Mouse (Mus musculus): ENCODE data around the gene Vgll1. TPM values are rescaled to one million over a fixed set of nuclear protein-coding genes. Genes with fewer than 3 reads are reported as not detected.

Gene Vgll1
- 0.08 TPM in 1 of 2 replicates, not detected in the other for polyA plus RNA-seq (2015; fragmentation: Nextera tagmentation; extraction: Ambion mirVana)

GRCm38 (mm10) chrX:57087806-57088205 is at the start of gene Vgll1:
Gene Vgll1 (plus strand): TSS chrX:57088106.
- no peak within 1 kb of the TSS for H3K9ac ChIP-seq (ENCODE audit: low read length)
- no peaks in the 10 kb centered on the region for H3K36me3 ChIP-seq (ENCODE audit: control insufficient read depth, insufficient read depth, low read length)
- H3K9me3 ChIP-seq (replicated peaks; ENCODE audit: control insufficient read depth, low read length): no peaks in the 10 kb centered on the region
- H3K4me1 ChIP-seq (ENCODE audit: control insufficient read depth, insufficient read depth, low read length): no peaks in the 10 kb centered on the region
- whole genome bisulfite sequencing: 72% methylated on average over 4 of the region's 4 CpGs
- no peak within 1 kb of the TSS for H3K4me3 ChIP-seq (replicated peaks; ENCODE audit: low read length)
- no peaks in the 10 kb centered on the region for H3K27me3 ChIP-seq (ENCODE audit: control insufficient read depth, insufficient read depth, low read length)
- no peak for ATAC-seq (ENCODE audit: insufficient read depth, low FRiP score)
- H3K4me2 ChIP-seq (ENCODE audit: low read depth, low read length): no peak within 1 kb of the TSS
- no peak within 1 kb of the TSS for H3K27ac ChIP-seq (ENCODE audit: low read length)

- H3K4me3 ChIP-seq (replicated peaks; ENCODE audit: low read length): no peak within 1 kb of the TSS
- no peak for ATAC-seq (ENCODE audit: insufficient read depth, low FRiP score)
- H3K27me3 ChIP-seq (ENCODE audit: control insufficient read depth, insufficient read depth, low read length): no peaks in the 10 kb centered on the region
- H3K27ac ChIP-seq (ENCODE audit: low read length): no peak within 1 kb of the TSS
- H3K9me3 ChIP-seq (replicated peaks; ENCODE audit: control insufficient read depth, low read length): no peaks in the 10 kb centered on the region
- WGBS: 82% methylated on average over 5 of the region's 5 CpGs
- H3K9ac ChIP-seq (ENCODE audit: low read length): no peak within 1 kb of the TSS
- H3K4me2 ChIP-seq (ENCODE audit: low read depth, low read length): no peak within 1 kb of the TSS
- H3K4me1 ChIP-seq (ENCODE audit: control insufficient read depth, insufficient read depth, low read length): no peaks in the 10 kb centered on the region
- no peaks in the 10 kb centered on the region for H3K36me3 ChIP-seq (ENCODE audit: control insufficient read depth, insufficient read depth, low read length)
Measured at GRCm38 (mm10) chrX:57042774-57043173, 45.1 kb upstream of the Vgll1 start, which contains the start of gene Brs3. Gene Brs3 (plus strand): TSS chrX:57043074.

DNA sequence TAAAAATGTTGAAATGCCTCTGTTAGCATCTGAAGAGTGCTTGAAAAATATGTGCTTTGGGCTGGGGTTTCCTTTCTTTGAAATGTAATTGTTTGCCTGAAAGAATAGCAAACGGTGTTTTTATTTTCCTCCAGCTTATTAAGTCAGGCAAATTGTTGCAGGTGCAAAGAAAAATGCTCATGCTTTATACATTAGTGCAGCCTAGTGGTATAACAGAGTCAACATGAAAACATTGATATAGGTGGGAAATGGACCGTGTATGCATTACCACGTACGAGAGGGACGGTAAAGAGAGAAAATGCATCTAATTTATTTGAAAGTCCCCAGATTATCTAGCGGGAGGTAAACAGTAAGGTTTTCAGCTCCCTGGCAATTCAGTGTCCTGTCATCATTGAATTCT is 44.0 kb upstream of the Vgll1 start:
- Histone ChIP-seq H3K9ac (ENCODE audit: low read length) (no peak overlapping the region), H3K4me2 (ENCODE audit: low read depth, low read length) (no peak overlapping the region), H3K9me3 (replicated peaks; ENCODE audit: control insufficient read depth, low read length) (no peaks in the 10 kb centered on the region), H3K36me3 (ENCODE audit: control insufficient read depth, insufficient read depth, low read length) (no peaks in the 10 kb centered on the region), H3K4me3 (replicated peaks; ENCODE audit: low read length) (no peak overlapping the region), H3K4me1 (ENCODE audit: control insufficient read depth, insufficient read depth, low read length) (no peaks in the 10 kb centered on the region), H3K27me3 (ENCODE audit: control insufficient read depth, insufficient read depth, low read length) (no peaks in the 10 kb centered on the region), H3K27ac (ENCODE audit: low read length) (no peak overlapping the region)
- WGBS: 75% methylated on average over 6 of the region's 6 CpGs
- no peak for ATAC-seq (ENCODE audit: insufficient read depth, low FRiP score)

DNA sequence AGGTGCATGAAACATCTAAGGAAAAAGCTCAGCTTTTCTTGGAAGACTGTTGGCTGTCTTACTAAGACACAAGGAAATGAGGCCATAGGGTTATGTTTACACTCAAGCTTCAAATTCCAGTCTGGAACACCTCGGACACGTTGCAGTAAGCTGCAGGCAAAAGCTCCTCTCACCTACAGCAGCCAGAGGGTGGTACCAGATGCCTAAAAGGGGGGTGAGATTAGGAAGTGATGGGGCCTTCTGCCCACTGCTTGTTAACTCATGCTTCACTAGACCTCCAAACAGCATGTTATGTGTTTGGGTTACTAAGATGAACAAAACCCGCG is 35.1 kb upstream of the Vgll1 start:
- H3K9ac ChIP-seq (ENCODE audit: low read length): peak overlapping the region; percentile 79
- peak overlapping the region; percentile 63 for H3K4me3 ChIP-seq (replicated peaks; ENCODE audit: low read length)
- 15% methylated on average over 4 of the region's 4 CpGs for WGBS
- no peaks in the 10 kb centered on the region for H3K9me3 ChIP-seq (replicated peaks; ENCODE audit: control insufficient read depth, low read length)
- H3K27me3 ChIP-seq (ENCODE audit: control insufficient read depth, insufficient read depth, low read length): no peaks in the 10 kb centered on the region
- no peaks in the 10 kb centered on the region; the same call in 1 of the 2 replicates for H3K4me1 ChIP-seq (ENCODE audit: control insufficient read depth, insufficient read depth, low read length)
- H3K4me2 ChIP-seq (ENCODE audit: low read depth, low read length): peak overlapping the region; percentile 57
- H3K36me3 ChIP-seq (ENCODE audit: control insufficient read depth, insufficient read depth, low read length): no peaks in the 10 kb centered on the region
- ATAC-seq (ENCODE audit: insufficient read depth, low FRiP score): peak; percentile 57
- peak overlapping the region; percentile 96 for H3K27ac ChIP-seq (ENCODE audit: low read length)

DNA sequence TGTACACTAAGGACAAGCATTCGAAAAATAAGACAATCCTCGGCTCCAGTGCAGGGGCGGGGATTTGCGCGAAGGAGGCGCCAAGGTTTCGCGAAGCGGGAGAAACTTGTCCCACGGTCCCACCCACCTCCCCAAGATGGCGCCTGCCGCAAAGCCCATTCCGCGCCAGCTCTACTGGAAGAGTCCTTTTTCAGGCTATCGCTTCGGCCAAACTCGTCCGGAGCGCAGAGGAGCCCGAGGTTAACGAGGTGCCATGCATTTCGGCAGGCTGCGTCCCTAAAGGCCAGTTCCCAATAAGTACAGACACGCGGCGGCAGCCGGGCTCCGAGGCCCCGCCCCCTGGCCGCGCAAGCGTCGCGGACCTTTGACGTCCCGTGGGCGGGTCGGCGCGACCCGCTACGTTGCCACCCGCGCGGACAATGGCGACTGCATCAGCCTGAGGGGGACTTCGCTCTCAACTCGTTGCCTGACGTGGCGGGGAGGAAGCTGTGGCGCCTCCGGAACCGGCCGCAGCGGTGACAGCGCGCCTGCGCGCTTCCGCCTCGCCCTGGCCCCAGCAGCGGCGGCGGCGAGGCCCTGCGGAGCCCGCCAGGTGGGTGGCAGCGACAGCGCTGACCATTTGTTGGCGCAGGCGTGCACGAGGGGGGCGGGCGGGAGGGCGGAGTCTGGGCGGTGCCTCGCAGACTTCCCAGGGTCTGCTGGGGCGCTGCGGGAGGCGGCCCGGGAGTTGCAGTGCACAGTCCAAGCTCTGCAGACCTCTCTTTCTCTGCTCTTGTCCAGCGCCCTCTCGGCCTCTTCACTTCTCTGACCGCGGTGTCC is 34.5 kb upstream of the Vgll1 start, which contains the start of gene Htatsf1:
Gene Htatsf1, plus strand, starts transcription at position 410 of the 819 bp plus-strand sequence.
- Histone ChIP-seq H3K9ac (ENCODE audit: low read length) (peak within 1 kb of the TSS; percentile 79), H3K36me3 (ENCODE audit: control insufficient read depth, insufficient read depth, low read length) (no peaks in the 10 kb centered on the region), H3K4me1 (ENCODE audit: control insufficient read depth, insufficient read depth, low read length) (no peaks in the 10 kb centered on the region; the same call in 1 of the 2 replicates), H3K9me3 (replicated peaks; ENCODE audit: control insufficient read depth, low read length) (no peaks in the 10 kb centered on the region), H3K27ac (ENCODE audit: low read length) (peak within 1 kb of the TSS; percentile 96), H3K4me3 (replicated peaks; ENCODE audit: low read length) (peak within 1 kb of the TSS; percentile 63), H3K27me3 (ENCODE audit: control insufficient read depth, insufficient read depth, low read length) (no peaks in the 10 kb centered on the region), H3K4me2 (ENCODE audit: low read depth, low read length) (peak within 1 kb of the TSS; percentile 57)
- peak; percentile 95 for ATAC-seq (ENCODE audit: insufficient read depth, low FRiP score)
- 17% methylated on average over 72 of the region's 85 CpGs for WGBS

DNA sequence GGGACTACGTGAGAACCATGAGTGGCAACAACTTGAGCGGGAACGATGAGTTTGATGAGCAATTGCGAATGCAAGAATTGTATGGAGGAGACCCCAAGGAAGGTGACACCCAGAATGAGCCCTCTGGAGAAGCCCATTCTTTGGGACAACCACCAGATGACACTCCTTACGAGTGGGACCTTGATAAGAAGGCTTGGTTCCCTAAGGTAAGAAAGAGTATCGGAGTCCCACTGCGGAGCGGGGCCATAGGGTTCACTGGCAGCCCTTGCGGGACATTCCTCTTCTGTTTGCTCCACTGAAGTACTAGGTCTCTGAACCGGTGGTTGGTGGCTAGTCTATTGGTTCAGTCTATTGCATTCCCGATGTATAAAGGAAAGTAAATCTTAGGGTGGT is 33.9 kb upstream of the Vgll1 start:
- no peaks in the 10 kb centered on the region; the same call in 1 of the 2 replicates for H3K4me1 ChIP-seq (ENCODE audit: control insufficient read depth, insufficient read depth, low read length)
- H3K4me2 ChIP-seq (ENCODE audit: low read depth, low read length): peak overlapping the region; percentile 49
- peak overlapping the region; percentile 63 for H3K4me3 ChIP-seq (replicated peaks; ENCODE audit: low read length)
- no peaks in the 10 kb centered on the region for H3K27me3 ChIP-seq (ENCODE audit: control insufficient read depth, insufficient read depth, low read length)
- 0 out of 2 replicates have a peak overlapping the region, but pooled peaks have one; percentile 60 for H3K27ac ChIP-seq (ENCODE audit: low read length)
- H3K9ac ChIP-seq (ENCODE audit: low read length): peak overlapping the region; percentile 79
- H3K9me3 ChIP-seq (replicated peaks; ENCODE audit: control insufficient read depth, low read length): no peaks in the 10 kb centered on the region
- ATAC-seq (ENCODE audit: insufficient read depth, low FRiP score): 0 out of 2 replicates have a peak, but pooled peaks have one; percentile 1
- 18% methylated on average over 11 of the region's 11 CpGs for WGBS
- H3K36me3 ChIP-seq (ENCODE audit: control insufficient read depth, insufficient read depth, low read length): no peaks in the 10 kb centered on the region

- no peak overlapping the region for H3K27ac ChIP-seq (ENCODE audit: low read length)
- ATAC-seq (ENCODE audit: insufficient read depth, low FRiP score): no peak
- no peak overlapping the region for H3K4me2 ChIP-seq (ENCODE audit: low read depth, low read length)
- H3K9ac ChIP-seq (ENCODE audit: low read length): no peak overlapping the region
- no peaks in the 10 kb centered on the region for H3K27me3 ChIP-seq (ENCODE audit: control insufficient read depth, insufficient read depth, low read length)
- H3K9me3 ChIP-seq (replicated peaks; ENCODE audit: control insufficient read depth, low read length): no peaks in the 10 kb centered on the region
- H3K4me1 ChIP-seq (ENCODE audit: control insufficient read depth, insufficient read depth, low read length): no peaks in the 10 kb centered on the region
- no peak overlapping the region for H3K4me3 ChIP-seq (replicated peaks; ENCODE audit: low read length)
- H3K36me3 ChIP-seq (ENCODE audit: control insufficient read depth, insufficient read depth, low read length): no peaks in the 10 kb centered on the region
- 66% methylated on average over 5 of the region's 5 CpGs for WGBS
Measured at GRCm38 (mm10) chrX:57081496-57081895, 6.4 kb upstream of the Vgll1 start.

DNA sequence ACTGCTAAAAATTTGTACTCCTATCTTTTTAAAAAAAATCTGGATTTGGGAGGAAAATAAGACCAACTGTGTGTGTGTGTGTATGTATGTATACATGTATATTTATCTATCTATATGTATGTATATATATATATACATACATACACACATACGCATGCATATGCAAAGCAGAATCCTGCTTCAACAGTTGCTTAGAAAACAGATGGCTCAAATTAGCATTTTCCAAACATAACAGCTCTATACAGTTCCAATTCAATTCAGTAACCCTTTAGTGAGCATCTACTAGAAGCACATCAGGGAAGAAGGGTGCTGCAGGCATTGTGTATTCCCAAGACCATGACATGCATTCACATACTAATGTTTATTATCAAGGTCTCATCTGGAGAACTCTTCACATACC is 15.5 kb downstream of the Vgll1 start:
- no peak overlapping the region for H3K4me3 ChIP-seq (replicated peaks; ENCODE audit: low read length)
- H3K27ac ChIP-seq (ENCODE audit: low read length): no peak overlapping the region
- H3K27me3 ChIP-seq (ENCODE audit: control insufficient read depth, insufficient read depth, low read length): no peaks in the 10 kb centered on the region
- H3K9me3 ChIP-seq (replicated peaks; ENCODE audit: control insufficient read depth, low read length): no peaks in the 10 kb centered on the region
- no peak for ATAC-seq (ENCODE audit: insufficient read depth, low FRiP score)
- no peak overlapping the region for H3K9ac ChIP-seq (ENCODE audit: low read length)
- H3K36me3 ChIP-seq (ENCODE audit: control insufficient read depth, insufficient read depth, low read length): no peaks in the 10 kb centered on the region
- WGBS: 88% methylated on average over 1 of the region's 1 CpGs
- no peak overlapping the region for H3K4me2 ChIP-seq (ENCODE audit: low read depth, low read length)
- no peaks in the 10 kb centered on the region for H3K4me1 ChIP-seq (ENCODE audit: control insufficient read depth, insufficient read depth, low read length)

GRCm38 (mm10) chrX:57106956-57107355 is 19.1 kb downstream of the Vgll1 start:
- Histone ChIP-seq H3K9me3 (replicated peaks; ENCODE audit: control insufficient read depth, low read length) (no peaks in the 10 kb centered on the region), H3K4me3 (replicated peaks; ENCODE audit: low read length) (no peak overlapping the region), H3K4me2 (ENCODE audit: low read depth, low read length) (no peak overlapping the region), H3K27ac (ENCODE audit: low read length) (no peak overlapping the region), H3K4me1 (ENCODE audit: control insufficient read depth, insufficient read depth, low read length) (no peaks in the 10 kb centered on the region), H3K27me3 (ENCODE audit: control insufficient read depth, insufficient read depth, low read length) (no peaks in the 10 kb centered on the region), H3K36me3 (ENCODE audit: control insufficient read depth, insufficient read depth, low read length) (no peaks in the 10 kb centered on the region), H3K9ac (ENCODE audit: low read length) (no peak overlapping the region)
- no peak for ATAC-seq (ENCODE audit: insufficient read depth, low FRiP score)
- 77% methylated on average over 3 of the region's 3 CpGs for WGBS

Data from stomach, embryonic 16.5 days (tissue).